Mouse (Mus musculus): Measurements from ENCODE around the gene Treml1. TPM values are rescaled to one million over a fixed set of nuclear protein-coding genes. Genes with fewer than 3 reads are reported as not detected.

Gene Treml1
- polyA plus RNA-seq (2015; fragmentation: Illumina TruSeq; extraction: RNeasy Lipid Tissue Mini Kit (QIAGEN cat#74804); ENCODE audit: insufficient read depth, low read depth, low replicate concordance) = not detected

GRCm38 (mm10) chr17:48359616-48360015, at the start of gene Treml1:
Gene Treml1, plus strand, starts transcription at chr17:48359916.

GRCm38 (mm10) chr17:48315905-48316579, 43.7 kb upstream of the Treml1 start, which contains the start of gene B430306N03Rik:
Gene B430306N03Rik, plus strand, starts transcription at chr17:48316141.

GRCm38 (mm10) chr17:48346231-48346630, 13.5 kb upstream of the Treml1 start, which contains the start of gene Trem2:
Gene Trem2, plus strand, starts transcription at chr17:48346401.

GRCm38 (mm10) chr17:48409380-48410298, 49.9 kb downstream of the Treml1 start, which contains the start of the genes Nfya and Oard1:
Gene Nfya, minus strand, starts transcription at chr17:48409906.
Gene Oard1, plus strand, starts transcription at chr17:48410014.

Other genes starting within 250 kb of the Treml1 start
- not detected for gene 9830107B12Rik, start 213.6 kb upstream of the Treml1 start, polyA plus RNA-seq (2015; fragmentation: Illumina TruSeq; extraction: RNeasy Lipid Tissue Mini Kit (QIAGEN cat#74804); ENCODE audit: insufficient read depth, low read depth, low replicate concordance)
- not detected for gene A530064D06Rik, start 192.6 kb upstream of the Treml1 start, polyA plus RNA-seq (2015; fragmentation: Illumina TruSeq; extraction: RNeasy Lipid Tissue Mini Kit (QIAGEN cat#74804); ENCODE audit: insufficient read depth, low read depth, low replicate concordance)
- not detected for gene Trem1, start 127.1 kb upstream of the Treml1 start, polyA plus RNA-seq (2015; fragmentation: Illumina TruSeq; extraction: RNeasy Lipid Tissue Mini Kit (QIAGEN cat#74804); ENCODE audit: insufficient read depth, low read depth, low replicate concordance)
- gene Trem3, start 112.1 kb upstream of the Treml1 start, polyA plus RNA-seq (2015; fragmentation: Illumina TruSeq; extraction: RNeasy Lipid Tissue Mini Kit (QIAGEN cat#74804); ENCODE audit: insufficient read depth, low read depth, low replicate concordance) = not detected
- gene Treml4, start 95.6 kb upstream of the Treml1 start, polyA plus RNA-seq (2015; fragmentation: Illumina TruSeq; extraction: RNeasy Lipid Tissue Mini Kit (QIAGEN cat#74804); ENCODE audit: insufficient read depth, low read depth, low replicate concordance) = not detected
- not detected for gene Treml2, start 60.4 kb upstream of the Treml1 start, polyA plus RNA-seq (2015; fragmentation: Illumina TruSeq; extraction: RNeasy Lipid Tissue Mini Kit (QIAGEN cat#74804); ENCODE audit: insufficient read depth, low read depth, low replicate concordance)
- not detected for gene B430306N03Rik, start 43.8 kb upstream of the Treml1 start, polyA plus RNA-seq (2015; fragmentation: Illumina TruSeq; extraction: RNeasy Lipid Tissue Mini Kit (QIAGEN cat#74804); ENCODE audit: insufficient read depth, low read depth, low replicate concordance)
- 3.0 TPM for gene Trem2, start 13.5 kb upstream of the Treml1 start, polyA plus RNA-seq (2015; fragmentation: Illumina TruSeq; extraction: RNeasy Lipid Tissue Mini Kit (QIAGEN cat#74804); ENCODE audit: insufficient read depth, low read depth, low replicate concordance)
- 9.0 TPM for gene Nfya, start 50.0 kb downstream of the Treml1 start, polyA plus RNA-seq (2015; fragmentation: Illumina TruSeq; extraction: RNeasy Lipid Tissue Mini Kit (QIAGEN cat#74804); ENCODE audit: insufficient read depth, low read depth, low replicate concordance)
- 5.6 TPM for gene Oard1, start 50.1 kb downstream of the Treml1 start, polyA plus RNA-seq (2015; fragmentation: Illumina TruSeq; extraction: RNeasy Lipid Tissue Mini Kit (QIAGEN cat#74804); ENCODE audit: insufficient read depth, low read depth, low replicate concordance)
- not detected for gene Apobec2, start 73.0 kb downstream of the Treml1 start, polyA plus RNA-seq (2015; fragmentation: Illumina TruSeq; extraction: RNeasy Lipid Tissue Mini Kit (QIAGEN cat#74804); ENCODE audit: insufficient read depth, low read depth, low replicate concordance)
- gene Tspo2, start 91.6 kb downstream of the Treml1 start, polyA plus RNA-seq (2015; fragmentation: Illumina TruSeq; extraction: RNeasy Lipid Tissue Mini Kit (QIAGEN cat#74804); ENCODE audit: insufficient read depth, low read depth, low replicate concordance) = not detected
- 0.54 TPM for gene Unc5cl, start 95.0 kb downstream of the Treml1 start, polyA plus RNA-seq (2015; fragmentation: Illumina TruSeq; extraction: RNeasy Lipid Tissue Mini Kit (QIAGEN cat#74804); ENCODE audit: insufficient read depth, low read depth, low replicate concordance)